Mouse (Mus musculus) kidney, postnatal 0 days (tissue): ENCODE data around the gene Copg2. TPM values are rescaled to one million over a fixed set of nuclear protein-coding genes. Genes with fewer than 3 reads are reported as not detected.
A peak's percentile ranks its signal among the peaks of the same experiment; 100 is the strongest.

Experiments
- ATAC-seq: fragments of 200-750 bp; cut with Nextera tagmentation; replicated peaks from 2 replicates; pipeline ENCODE4 v1.8.0; 2017; ENCODE audit warnings: low read depth, moderate number of reproducible peaks, moderate TSS enrichment, moderate library complexity; ENCODE audit not compliant: low FRiP score
- DNase-seq: peaks from one replicate; pipeline ENCODE4 v3.0.0-alpha.2; 2016; ENCODE audit warnings: low spot score
- H3K27ac ChIP-seq: fragments of 300-500 bp; sonication (generic); 2 replicates; pipeline ENCODE4 v1.5.1; 2014; ENCODE audit warnings: mild to moderate bottlenecking
- H3K27me3 ChIP-seq: fragments of 300-500 bp; sonication (generic); 2 replicates; pipeline ENCODE4 v1.6.1; 2014; ENCODE audit warnings: low read length, mixed read lengths; ENCODE audit not compliant: insufficient read depth
- H3K36me3 ChIP-seq: fragments of 300-500 bp; sonication (generic); 2 replicates; pipeline ENCODE4 v1.6.1; 2014; ENCODE audit warnings: low read length, mixed read lengths; ENCODE audit not compliant: insufficient read depth
- H3K4me1 ChIP-seq: fragments of 300-500 bp; sonication (generic); replicated peaks from 2 replicates; pipeline ENCODE4 v1.6.1; 2014; ENCODE audit warnings: antibody characterized with exemption, low read length, mixed read lengths; ENCODE audit not compliant: insufficient read depth
- H3K4me2 ChIP-seq: fragments of 300-500 bp; sonication (generic); 2 replicates; pipeline ENCODE4 v1.6.1; 2014; ENCODE audit warnings: mild to moderate bottlenecking, low read length, moderate library complexity, mixed read lengths
- H3K4me3 ChIP-seq: fragments of 300-500 bp; sonication (generic); replicated peaks from 2 replicates; pipeline ENCODE4 v1.5.1; 2014; ENCODE audit warnings: low read depth, low read length
- H3K9ac ChIP-seq: fragments of 300-500 bp; sonication (generic); 2 replicates; pipeline ENCODE4 v1.6.1; 2014; ENCODE audit warnings: low read depth, low read length
- H3K9me3 ChIP-seq: fragments of 300-500 bp; sonication (generic); replicated peaks from 2 replicates; pipeline ENCODE4 v1.6.1; 2016; ENCODE audit warnings: low read length, inconsistent platforms, mixed read lengths
- CTCF ChIP-seq: IDR thresholded peaks from 2 replicates; pipeline ENCODE4 v1.5.1; 2016; ENCODE audit warnings: antibody characterized with exemption, low read depth, mild to moderate bottlenecking, moderate library complexity
- WGBS: fragments of 180-500 bp; shearing (Covaris S2); extraction: QIAGEN DNeasy Blood & Tissue Kit; methylation state at CpG from one replicate; pipeline ENCODE4 v1.1.7; 2014; 5-methylcytosine and 5-hydroxymethylcytosine counted together
- polyA plus RNA-seq: library from polyadenylated mRNA; unstranded; fragments of >200 nt; fragmentation: Nextera tagmentation; extraction: Ambion mirVana; gene quantifications from 2 replicates; pipeline ENCODE4 v1.2.1, GENCODE M21; 2015

The Copg2 gene
- polyA plus RNA-seq, 1 experiment from 2014 or later, result 19.9 TPM

DNA sequence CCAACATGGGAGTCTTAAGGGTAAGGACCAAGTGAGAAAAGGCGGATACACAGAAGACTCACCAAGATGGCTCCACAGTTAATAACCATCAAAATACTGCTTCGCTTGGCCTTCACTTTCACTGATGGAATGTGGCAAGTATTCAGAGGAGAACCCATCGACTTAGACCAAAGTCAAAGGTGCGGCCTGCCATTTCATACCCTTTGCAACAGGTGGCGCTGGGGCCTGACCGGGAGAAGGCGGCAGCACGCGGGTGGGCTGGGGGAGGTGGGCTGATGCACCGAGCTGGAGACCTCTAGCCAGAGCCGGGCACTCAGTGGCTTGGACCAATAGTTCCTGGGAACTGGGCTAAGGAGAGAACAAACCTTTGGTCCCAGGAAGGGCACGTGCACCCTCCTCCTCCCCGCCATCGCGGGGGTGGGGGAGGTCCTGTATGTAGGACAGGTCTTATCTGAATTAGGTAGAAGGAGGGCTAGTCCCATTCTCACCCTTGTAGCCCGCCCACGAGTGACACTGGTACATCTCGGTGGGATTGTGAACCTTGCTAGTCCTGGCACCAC lies 163.9 kb downstream of the Copg2 start:
- 0 out of 2 replicates have a peak, but pooled peaks have one; percentile 15 for ATAC-seq
- TF ChIP-seq CTCF, result no peak; the same call in 1 of the 2 replicates
- no peak for DNase-seq
- Histone ChIP-seq H3K27me3 (no peaks in the 10 kb centered on the region), H3K36me3 (no peaks in the 10 kb centered on the region), H3K4me3 (no peak overlapping the region), H3K9me3 (peaks cover 15% of the 10 kb centered on the region), H3K27ac (no peak overlapping the region), H3K4me2 (no peak overlapping the region), H3K4me1 (peaks cover 9% of the 10 kb centered on the region; the same call in 1 of the 2 replicates), H3K9ac (no peak overlapping the region)
- WGBS, result 55% methylated on average over 18 of the region's 18 CpGs

GRCm38 (mm10) chr6:30730301-30730971 lies 166.2 kb downstream of the Copg2 start:
- H3K4me3 ChIP-seq, result no peak overlapping the region
- H3K36me3 ChIP-seq, result no peaks in the 10 kb centered on the region
- peaks cover 9% of the 10 kb centered on the region; the same call in 1 of the 2 replicates for H3K4me1 ChIP-seq
- no peak overlapping the region for H3K9ac ChIP-seq
- ATAC-seq, result peak; percentile 75; the same call in 1 of the 2 replicates
- peak overlapping the region; percentile 23; the same call in 1 of the 2 replicates for H3K4me2 ChIP-seq
- TF ChIP-seq CTCF, result no peak
- H3K27me3 ChIP-seq, result no peaks in the 10 kb centered on the region
- no peaks in the 10 kb centered on the region for H3K9me3 ChIP-seq
- peak overlapping the region; percentile 62; the same call in 1 of the 2 replicates for H3K27ac ChIP-seq
- WGBS, result 15% methylated on average over 12 of the region's 12 CpGs
- DNase-seq, result peak; percentile 74

- no peak within 1 kb of the TSS for H3K4me3 ChIP-seq
Measured at GRCm38 (mm10) chr6:30723331-30723730, 173.3 kb downstream of the Copg2 start, which contains the start of gene Mest. Gene Mest, plus strand, starts transcription at chr6:30723547.

DNA sequence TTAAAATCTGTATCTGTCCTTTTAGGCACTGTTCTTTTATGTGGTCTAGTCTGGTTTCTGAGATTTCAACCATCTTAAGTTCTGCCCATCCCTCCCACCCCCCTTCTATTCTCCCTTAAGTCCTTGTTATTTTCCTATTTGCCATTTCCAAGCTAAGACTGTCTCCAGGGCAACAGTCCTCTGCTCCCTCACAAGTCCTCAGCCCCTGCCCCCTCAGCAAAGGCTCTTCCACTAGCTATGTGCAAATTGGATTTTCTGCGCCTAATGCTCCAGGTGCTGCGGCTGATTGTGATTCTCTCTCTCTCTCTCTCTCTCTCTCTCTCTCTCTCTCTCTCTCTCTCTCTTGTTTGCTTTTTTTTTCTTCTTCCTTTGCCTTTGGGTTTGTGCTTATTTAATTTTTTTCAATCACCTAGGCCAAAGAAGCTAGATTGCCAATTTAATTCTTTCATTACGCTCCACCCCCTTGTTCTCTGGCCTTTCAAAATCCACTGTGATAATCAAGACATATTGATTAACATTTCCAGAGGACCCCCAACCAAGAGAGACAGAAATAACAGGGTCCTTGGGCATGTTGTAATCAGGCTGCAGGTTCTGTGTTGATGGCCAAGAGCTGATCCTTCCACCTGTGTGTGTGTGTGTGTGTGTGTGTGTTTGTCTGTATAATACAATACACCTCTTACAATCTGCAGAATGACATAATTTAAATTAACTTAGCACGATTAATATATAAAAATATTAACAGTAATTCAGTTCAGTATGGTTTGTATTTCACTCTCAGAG lies 174.0 kb downstream of the Copg2 start:
- no peak overlapping the region for H3K27ac ChIP-seq

More at GRCm38 (mm10) chr6:30723331-30723730, 173.3 kb downstream of the Copg2 start, which contains the start of gene Mest:
- no peak for ATAC-seq
- WGBS, result 60% methylated on average over 7 of the region's 7 CpGs
- no peaks in the 10 kb centered on the region for H3K9me3 ChIP-seq
- H3K9ac ChIP-seq, result no peak within 1 kb of the TSS
- no peaks in the 10 kb centered on the region for H3K36me3 ChIP-seq
- TF ChIP-seq CTCF, result no peak
- H3K4me1 ChIP-seq, result peaks cover 16% of the 10 kb centered on the region; the same call in 1 of the 2 replicates
- H3K27me3 ChIP-seq, result no peaks in the 10 kb centered on the region
- no peak within 1 kb of the TSS for H3K4me2 ChIP-seq
- 0 out of 2 replicates have a peak within 1 kb of the TSS, but pooled peaks have one; percentile 13 for H3K27ac ChIP-seq
- no peak for DNase-seq

DNA sequence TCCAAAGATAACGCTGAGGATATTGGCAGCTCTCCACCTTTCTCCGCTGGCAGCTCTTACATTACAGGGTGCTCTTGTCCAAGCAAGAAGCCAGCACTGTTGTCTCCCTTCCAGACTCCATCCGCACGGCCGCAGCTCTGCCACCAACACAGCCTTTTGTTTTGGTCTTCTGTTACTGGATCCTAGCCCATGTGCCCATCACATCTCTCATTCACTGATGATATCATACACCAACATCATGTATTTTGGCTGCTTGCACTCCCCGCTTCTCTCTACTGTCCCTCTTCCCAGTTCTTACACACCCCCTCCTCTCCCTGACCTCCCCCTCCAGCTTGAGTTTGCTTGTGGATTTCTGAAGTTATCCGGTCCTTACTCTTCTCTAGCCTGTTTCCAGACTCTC lies 179.8 kb downstream of the Copg2 start:
- ATAC-seq (no peak), DNase-seq (no peak)
- Histone ChIP-seq H3K27me3 (no peaks in the 10 kb centered on the region), H3K9me3 (no peaks in the 10 kb centered on the region), H3K4me3 (no peak overlapping the region), H3K9ac (no peak overlapping the region), H3K27ac (no peak overlapping the region), H3K4me2 (no peak overlapping the region), H3K4me1 (peaks cover 11% of the 10 kb centered on the region; the same call in 1 of the 2 replicates), H3K36me3 (no peaks in the 10 kb centered on the region)
- WGBS, result 88% methylated on average over 7 of the region's 7 CpGs
- TF ChIP-seq CTCF, result no peak

More for the DNA sequence above, 174.0 kb downstream of the Copg2 start:
- DNase-seq, result no peak
- no peak for TF ChIP-seq CTCF
- Histone ChIP-seq H3K36me3 (no peaks in the 10 kb centered on the region), H3K9ac (no peak overlapping the region), H3K4me1 (peaks cover 16% of the 10 kb centered on the region; the same call in 1 of the 2 replicates), H3K9me3 (no peaks in the 10 kb centered on the region), H3K27me3 (no peaks in the 10 kb centered on the region), H3K4me2 (no peak overlapping the region), H3K4me3 (no peak overlapping the region)
- WGBS, result 85% methylated on average over 4 of the region's 4 CpGs
- no peak for ATAC-seq
